Mouse (Mus musculus) MEL-GATA-1-ER (cell line): ENCODE measurements around the gene Ankrd33b.

Source experiments
- DNase-seq: peaks from one replicate; pipeline ENCODE4 v3.0.0-alpha.2; 2012; ENCODE audit warnings: low read depth; ENCODE audit errors: extremely low read depth

Ankrd33b gene

GRCm38 (mm10) chr15:31304302-31304701, 63.2 kb downstream of the Ankrd33b start:
- DNase-seq, result no peak

DNA sequence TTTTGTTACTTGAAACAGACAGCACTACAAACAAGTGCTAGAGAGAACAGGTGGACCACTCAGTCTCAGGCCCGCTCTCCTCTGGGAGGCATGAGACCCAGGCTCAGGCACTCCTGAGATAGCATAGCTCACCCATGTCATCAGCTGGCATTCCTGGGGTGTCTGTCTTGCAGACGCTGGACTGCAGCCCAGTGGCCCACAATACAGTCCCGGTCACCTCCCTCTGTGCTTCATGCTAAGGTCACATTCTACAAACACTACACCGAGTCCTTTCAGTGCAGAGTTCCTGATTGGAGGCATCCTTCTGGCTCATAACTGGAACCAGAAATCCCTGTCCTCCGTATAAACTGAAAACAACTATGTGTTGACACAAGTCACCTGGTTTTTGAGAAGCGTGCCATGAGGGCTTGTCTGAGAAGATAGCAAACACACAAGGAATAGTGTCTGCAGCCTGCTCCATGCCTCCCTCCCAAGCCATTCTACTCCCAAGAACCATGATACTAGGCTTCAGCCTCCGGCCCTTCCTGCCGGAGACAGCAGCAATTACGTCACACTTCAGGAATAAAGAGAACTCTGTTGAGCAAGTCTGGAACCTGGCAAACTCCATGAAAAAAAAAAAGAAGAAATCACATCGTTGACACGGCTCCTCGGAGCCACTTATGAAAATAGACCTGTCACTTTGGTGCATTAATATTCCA, 65.1 kb downstream of the Ankrd33b start:
- DNase-seq, result no peak

DNA sequence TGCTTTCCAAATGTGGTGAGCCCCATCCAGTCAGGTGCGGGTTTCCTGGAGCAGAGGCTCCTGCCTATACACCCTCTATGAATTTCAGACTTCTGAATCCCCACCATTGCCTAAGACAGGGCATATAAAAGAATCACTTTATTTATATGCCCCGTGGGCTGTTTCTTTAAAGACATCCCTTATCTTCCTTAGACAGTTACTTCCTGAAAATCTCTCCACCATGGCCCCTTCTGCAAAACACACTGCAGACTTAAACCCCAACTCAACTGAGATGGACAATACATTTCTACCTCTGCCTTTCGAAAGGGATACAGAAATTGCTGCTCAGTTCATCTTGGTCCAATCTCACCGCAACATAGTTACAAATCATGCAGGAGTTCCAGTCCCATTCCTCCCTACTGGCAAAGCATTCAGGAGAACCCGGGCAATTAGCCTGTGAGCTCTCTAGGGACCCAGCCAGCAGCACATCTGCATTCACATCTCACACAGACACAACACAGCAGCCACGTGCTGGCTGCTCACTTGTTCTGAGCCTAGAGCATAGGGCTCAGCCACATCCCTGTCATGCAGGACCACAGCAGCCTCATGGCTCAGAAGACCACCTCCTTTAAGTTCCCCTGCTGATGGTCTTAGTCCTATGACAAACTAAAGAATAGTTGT, 68.1 kb downstream of the Ankrd33b start:
- peak; percentile 73 for DNase-seq

DNA sequence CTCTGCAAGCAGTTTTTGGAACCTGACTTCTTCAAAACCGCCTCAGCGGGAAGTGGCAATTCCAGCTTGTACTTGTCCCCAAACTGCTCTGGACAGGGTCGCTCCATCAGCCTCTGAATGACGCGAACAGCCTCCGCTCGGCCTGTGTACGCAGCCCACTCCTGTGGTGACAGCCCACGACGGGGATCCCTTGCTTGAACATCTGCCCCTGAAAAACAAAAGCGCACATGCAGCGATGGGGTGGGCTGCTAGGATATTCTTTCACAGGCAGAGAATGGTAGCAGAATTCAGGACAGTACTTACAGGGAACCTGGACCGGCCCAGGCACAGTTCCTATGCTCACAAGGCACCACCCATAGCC, 69.8 kb downstream of the Ankrd33b start:
- DNase-seq, result no peak

- DNase-seq, result no peak
These were observed 70.4 kb downstream of the Ankrd33b start for GRCm38 (mm10) chr15:31296882-31297776.

DNA sequence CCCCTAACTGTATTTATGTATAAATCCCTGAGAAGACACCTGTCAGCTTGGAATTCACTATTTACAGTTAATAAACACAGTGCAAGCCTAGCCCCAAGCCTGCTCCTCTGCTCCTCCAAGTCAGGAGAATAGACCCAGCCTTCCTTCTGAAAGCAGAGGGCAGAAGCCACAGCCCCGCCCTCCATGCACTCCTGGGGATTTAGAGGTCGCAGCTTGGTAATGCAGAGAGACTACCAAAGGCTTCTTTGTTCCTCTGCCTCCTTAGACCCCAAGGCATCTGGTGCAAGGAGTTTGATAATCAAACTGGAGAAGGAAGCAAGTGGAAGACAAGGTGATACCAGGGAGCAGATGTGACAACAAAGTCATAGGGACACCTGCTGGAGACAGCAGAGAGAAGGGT, 73.2 kb downstream of the Ankrd33b start:
- DNase-seq, result no peak

GRCm38 (mm10) chr15:31292627-31293026, 74.9 kb downstream of the Ankrd33b start:
- no peak for DNase-seq

DNA sequence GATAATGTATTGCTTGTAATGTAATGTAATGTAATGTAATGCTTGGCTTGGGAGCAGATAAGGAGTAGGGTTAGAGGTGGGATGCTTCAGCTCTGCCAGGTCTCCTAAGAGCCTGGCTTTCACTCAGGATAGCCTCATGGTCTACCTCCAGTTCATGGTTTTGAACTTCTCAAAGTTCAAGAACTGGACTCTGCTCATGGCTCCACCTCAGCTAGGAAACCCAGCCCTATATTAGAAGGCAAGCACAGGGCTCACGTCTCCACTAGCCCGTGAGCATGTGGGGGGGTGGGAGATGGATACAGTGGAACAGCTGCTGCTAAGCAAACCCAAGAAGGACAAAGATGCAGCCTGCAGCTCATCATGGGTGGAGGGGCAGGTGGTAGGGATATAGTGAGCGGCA, 81.8 kb downstream of the Ankrd33b start:
- DNase-seq, result no peak

DNA sequence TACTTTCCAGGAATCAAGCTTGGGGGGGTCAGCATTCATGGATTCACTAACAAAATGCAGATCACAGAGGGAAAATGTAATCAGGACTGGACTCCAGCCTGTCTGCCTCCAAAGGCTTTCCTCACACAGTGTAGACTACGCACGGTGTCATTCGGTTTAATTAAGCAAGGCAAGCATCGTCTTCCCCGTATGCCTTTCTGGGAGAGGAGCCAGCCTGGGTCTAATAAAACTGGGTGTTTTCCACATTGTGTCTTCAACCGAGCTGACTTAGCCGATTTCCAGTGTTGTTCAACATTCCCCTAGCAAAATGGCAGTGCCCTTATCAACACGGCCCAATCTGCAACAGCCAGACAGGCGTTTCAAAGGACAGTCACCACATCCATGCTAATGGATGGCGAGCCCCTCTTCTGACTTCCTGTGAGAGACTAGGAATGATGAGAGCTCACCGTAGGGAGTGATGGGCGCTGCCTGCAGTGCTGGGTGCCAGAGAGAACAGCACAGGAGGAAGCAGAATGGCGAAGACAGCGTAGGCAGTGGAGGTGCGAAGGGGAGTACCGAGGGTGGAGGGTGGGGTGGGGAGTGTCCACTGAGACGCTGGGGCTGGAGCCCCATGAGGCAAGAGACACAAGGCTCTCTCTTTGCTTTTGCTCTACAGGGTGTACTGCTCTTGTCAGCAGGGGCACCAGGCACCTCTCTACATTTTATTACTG, 82.4 kb downstream of the Ankrd33b start:
- DNase-seq, result no peak

- DNase-seq, result no peak
These were observed 83.4 kb downstream of the Ankrd33b start for GRCm38 (mm10) chr15:31284142-31284541.

DNA sequence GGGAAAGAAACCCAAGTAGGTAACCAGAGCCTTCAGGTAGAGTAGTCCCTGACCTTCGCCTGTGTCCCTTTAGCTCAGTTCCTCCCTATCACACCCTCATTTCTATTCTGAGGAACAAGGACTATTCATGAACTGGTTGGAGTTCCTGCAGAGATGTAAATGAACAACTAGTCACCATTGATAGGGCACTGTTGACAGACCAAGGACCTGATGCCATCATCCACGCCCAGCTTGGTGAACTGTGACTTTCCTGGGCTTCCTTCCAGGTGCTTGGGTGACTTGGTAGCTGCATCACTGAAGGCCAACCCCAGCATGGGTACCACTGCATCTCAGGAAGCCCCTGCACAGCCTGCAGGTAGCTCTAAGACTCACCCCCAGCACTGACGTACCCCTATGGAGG, 85.2 kb downstream of the Ankrd33b start:
- DNase-seq, result peak; percentile 21

DNA sequence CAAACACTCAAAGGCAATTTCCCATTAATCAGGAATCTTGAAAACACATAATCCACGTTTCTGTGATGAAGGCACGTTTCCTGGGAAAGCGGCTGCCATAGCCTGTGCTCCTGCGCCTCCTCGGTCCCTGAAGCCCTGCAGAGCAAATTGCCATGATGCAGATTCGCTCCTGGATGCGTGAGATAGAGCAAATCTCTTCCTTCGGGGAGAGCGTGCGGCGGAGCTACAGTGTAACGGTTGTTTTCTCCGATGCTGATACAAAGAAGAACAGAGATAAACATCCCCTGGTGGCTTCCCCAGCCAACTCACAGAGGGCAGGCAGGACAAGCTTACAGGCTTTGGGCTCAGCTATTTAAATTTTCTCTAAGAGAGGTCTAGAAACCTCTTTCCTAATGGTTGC, 85.7 kb downstream of the Ankrd33b start:
- DNase-seq, result peak; percentile 48

- DNase-seq, result peak; percentile 25
These were observed 86.8 kb downstream of the Ankrd33b start for GRCm38 (mm10) chr15:31280683-31281082.

GRCm38 (mm10) chr15:31280059-31280458, 87.5 kb downstream of the Ankrd33b start:
- DNase-seq, result no peak

- no peak for DNase-seq
These were observed 87.9 kb downstream of the Ankrd33b start for GRCm38 (mm10) chr15:31279577-31280004.

DNA sequence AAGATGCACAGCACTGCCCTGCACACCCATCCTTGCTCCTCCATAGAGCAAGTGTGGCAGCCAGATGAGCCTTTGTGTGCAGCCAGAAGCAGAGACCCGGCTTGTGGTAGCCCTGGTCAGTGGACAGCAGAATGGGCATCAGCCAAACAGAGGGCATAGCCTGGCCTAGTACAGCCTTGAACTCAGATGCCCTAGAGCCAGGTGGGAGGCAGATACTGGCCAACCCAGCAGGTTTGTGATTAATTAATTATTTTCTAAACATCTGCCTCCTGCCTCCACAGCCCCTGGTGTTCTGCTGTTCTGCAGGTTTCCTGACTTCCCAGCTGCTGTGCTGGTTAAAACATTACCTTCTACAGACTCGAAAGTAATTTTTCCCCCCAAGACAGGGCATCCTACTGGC, 88.4 kb downstream of the Ankrd33b start:
- DNase-seq, result no peak

- DNase-seq, result no peak
These were observed 89.4 kb downstream of the Ankrd33b start for GRCm38 (mm10) chr15:31278090-31278489.

GRCm38 (mm10) chr15:31273509-31273908, 94.0 kb downstream of the Ankrd33b start:
- peak; percentile 66 for DNase-seq

GRCm38 (mm10) chr15:31272695-31273094, 94.8 kb downstream of the Ankrd33b start:
- no peak for DNase-seq

DNA sequence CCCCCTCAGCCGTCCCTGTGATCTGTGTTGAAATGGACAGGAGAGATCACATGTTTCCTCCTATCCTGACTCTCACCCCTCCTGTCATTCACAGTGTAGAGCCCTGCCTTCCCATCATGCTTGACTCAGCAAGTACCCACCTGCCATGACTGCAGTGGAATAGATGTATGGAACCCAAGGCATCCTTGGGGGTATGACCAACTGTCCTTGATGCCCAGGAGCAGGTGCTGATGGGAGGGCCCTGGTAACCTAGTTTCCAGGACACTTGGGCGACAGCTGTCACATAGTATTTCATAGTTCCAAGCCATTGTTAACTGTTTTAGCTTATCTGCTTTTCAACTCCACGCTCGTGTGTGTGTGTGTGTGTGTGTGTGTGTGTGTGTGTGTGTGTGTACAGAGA, 98.0 kb downstream of the Ankrd33b start:
- DNase-seq, result no peak

GRCm38 (mm10) chr15:31268148-31268547, 99.4 kb downstream of the Ankrd33b start:
- DNase-seq, result no peak
